Mouse (Mus musculus): ENCODE results near the gene Lpar2. TPM values are rescaled to one million over a fixed set of nuclear protein-coding genes. Genes with fewer than 3 reads are reported as not detected.

The Lpar2 gene
- polyA plus RNA-seq, 1 experiment from 2014 or later, result 0.57 TPM

GRCm38 (mm10) chr8:69864180-69864579 lies 42.0 kb downstream of the Lpar2 start:
- no peak overlapping the region for H3K27ac ChIP-seq (ENCODE audit: low read depth, low read length)
- H3K4me3 ChIP-seq (ENCODE audit: low read depth, low read length), result no peak overlapping the region
- no peak for ATAC-seq (replicated peaks; ENCODE audit: insufficient number of reproducible peaks, low FRiP score, low TSS enrichment)
- H3K36me3 ChIP-seq (ENCODE audit: control insufficient read depth, insufficient read depth, low read length), result no peaks in the 10 kb centered on the region
- H3K4me1 ChIP-seq (ENCODE audit: control insufficient read depth, insufficient read depth, low read length), result no peaks in the 10 kb centered on the region
- H3K27me3 ChIP-seq (ENCODE audit: control insufficient read depth, insufficient read depth, low read length), result no peaks in the 10 kb centered on the region
- no peaks in the 10 kb centered on the region for H3K9me3 ChIP-seq (replicated peaks; ENCODE audit: control insufficient read depth, low read length)
- 58% methylated on average over 5 of the region's 5 CpGs for WGBS (ENCODE audit: insufficient replicate concordance)
- no peak overlapping the region for H3K9ac ChIP-seq (ENCODE audit: low read depth, low read length)
- H3K4me2 ChIP-seq, result no peak overlapping the region

DNA sequence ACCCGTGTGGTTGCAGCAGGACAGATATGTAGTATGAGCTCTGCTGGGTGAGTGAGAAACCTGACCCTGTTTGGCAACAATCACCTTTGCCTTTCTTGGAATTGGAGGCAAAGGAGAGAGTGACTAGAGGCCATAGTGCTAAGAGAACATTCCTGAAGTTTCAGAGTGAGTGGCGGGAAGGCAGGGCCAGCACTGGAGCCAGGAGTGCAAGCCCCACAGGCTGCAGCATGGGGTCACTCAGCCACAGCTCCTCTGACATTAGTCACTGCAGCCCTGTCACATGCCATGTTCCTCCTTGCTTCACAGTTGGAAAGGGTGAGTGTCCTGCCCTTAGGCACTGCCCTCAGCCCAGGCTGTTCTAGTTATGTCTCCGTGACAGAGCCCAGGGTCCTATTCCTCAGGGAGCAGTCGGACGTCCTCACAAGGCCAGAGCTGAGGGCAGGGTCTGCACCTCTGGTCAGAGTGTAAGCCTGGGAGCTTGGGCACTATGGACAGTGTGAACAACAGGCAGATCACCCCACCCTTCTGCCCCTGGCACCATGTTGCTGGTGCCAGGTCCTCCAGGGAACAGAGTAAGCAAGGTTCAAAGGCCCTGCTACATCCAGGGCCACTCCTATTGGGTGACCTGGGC lies 45.6 kb downstream of the Lpar2 start:
- ATAC-seq (replicated peaks; ENCODE audit: insufficient number of reproducible peaks, low FRiP score, low TSS enrichment), result no peak
- Histone ChIP-seq H3K4me3 (ENCODE audit: low read depth, low read length) (no peak overlapping the region), H3K27me3 (ENCODE audit: control insufficient read depth, insufficient read depth, low read length) (peaks cover 7% of the 10 kb centered on the region), H3K27ac (ENCODE audit: low read depth, low read length) (no peak overlapping the region), H3K36me3 (ENCODE audit: control insufficient read depth, insufficient read depth, low read length) (no peaks in the 10 kb centered on the region), H3K4me2 (no peak overlapping the region), H3K9ac (ENCODE audit: low read depth, low read length) (no peak overlapping the region), H3K4me1 (ENCODE audit: control insufficient read depth, insufficient read depth, low read length) (no peaks in the 10 kb centered on the region), H3K9me3 (replicated peaks; ENCODE audit: control insufficient read depth, low read length) (no peaks in the 10 kb centered on the region)
- 58% methylated on average over 5 of the region's 5 CpGs for WGBS (ENCODE audit: insufficient replicate concordance)

GRCm38 (mm10) chr8:69870003-69870765 lies 48.0 kb downstream of the Lpar2 start:
- peaks cover 14% of the 10 kb centered on the region for H3K27me3 ChIP-seq (ENCODE audit: control insufficient read depth, insufficient read depth, low read length)
- ATAC-seq (replicated peaks; ENCODE audit: insufficient number of reproducible peaks, low FRiP score, low TSS enrichment), result no peak
- no peak overlapping the region for H3K9ac ChIP-seq (ENCODE audit: low read depth, low read length)
- no peaks in the 10 kb centered on the region for H3K4me1 ChIP-seq (ENCODE audit: control insufficient read depth, insufficient read depth, low read length)
- H3K9me3 ChIP-seq (replicated peaks; ENCODE audit: control insufficient read depth, low read length), result no peaks in the 10 kb centered on the region
- H3K27ac ChIP-seq (ENCODE audit: low read depth, low read length), result no peak overlapping the region
- no peaks in the 10 kb centered on the region for H3K36me3 ChIP-seq (ENCODE audit: control insufficient read depth, insufficient read depth, low read length)
- no peak overlapping the region for H3K4me3 ChIP-seq (ENCODE audit: low read depth, low read length)
- WGBS (ENCODE audit: insufficient replicate concordance), result 71% methylated on average over 11 of the region's 11 CpGs
- no peak overlapping the region for H3K4me2 ChIP-seq

DNA sequence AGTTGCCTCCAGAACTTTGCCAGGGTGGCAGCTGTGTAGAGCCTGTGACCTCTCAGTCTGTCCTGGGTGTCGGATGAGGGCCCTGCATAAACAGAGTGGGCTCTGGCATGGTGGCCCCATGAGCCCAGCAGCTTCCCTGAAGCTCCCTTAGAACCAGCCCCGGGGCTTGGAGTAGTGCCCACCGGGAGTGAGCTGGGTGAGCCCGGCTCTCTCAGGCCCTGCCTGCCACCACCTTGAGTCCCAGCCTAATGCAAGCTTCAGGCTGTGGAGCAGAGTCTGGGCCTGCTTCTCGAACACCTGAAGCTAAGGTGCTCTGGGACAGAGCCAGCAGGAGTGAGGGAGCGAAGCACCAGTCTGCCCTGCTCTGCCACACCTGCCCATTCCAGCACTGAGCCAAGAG lies 48.7 kb downstream of the Lpar2 start:
- no peaks in the 10 kb centered on the region for H3K36me3 ChIP-seq (ENCODE audit: control insufficient read depth, insufficient read depth, low read length)
- H3K27me3 ChIP-seq (ENCODE audit: control insufficient read depth, insufficient read depth, low read length), result peaks cover 14% of the 10 kb centered on the region
- no peak for ATAC-seq (replicated peaks; ENCODE audit: insufficient number of reproducible peaks, low FRiP score, low TSS enrichment)
- H3K9me3 ChIP-seq (replicated peaks; ENCODE audit: control insufficient read depth, low read length), result no peaks in the 10 kb centered on the region
- H3K9ac ChIP-seq (ENCODE audit: low read depth, low read length), result no peak overlapping the region
- H3K27ac ChIP-seq (ENCODE audit: low read depth, low read length), result no peak overlapping the region
- H3K4me3 ChIP-seq (ENCODE audit: low read depth, low read length), result no peak overlapping the region
- 82% methylated on average over 6 of the region's 6 CpGs for WGBS (ENCODE audit: insufficient replicate concordance)
- no peaks in the 10 kb centered on the region for H3K4me1 ChIP-seq (ENCODE audit: control insufficient read depth, insufficient read depth, low read length)
- H3K4me2 ChIP-seq, result no peak overlapping the region

- Histone ChIP-seq H3K4me1 (ENCODE audit: control insufficient read depth, insufficient read depth, low read length) (no peaks in the 10 kb centered on the region), H3K9ac (ENCODE audit: low read depth, low read length) (no peak overlapping the region), H3K4me3 (ENCODE audit: low read depth, low read length) (no peak overlapping the region), H3K27ac (ENCODE audit: low read depth, low read length) (no peak overlapping the region), H3K27me3 (ENCODE audit: control insufficient read depth, insufficient read depth, low read length) (peaks cover 27% of the 10 kb centered on the region), H3K9me3 (replicated peaks; ENCODE audit: control insufficient read depth, low read length) (no peaks in the 10 kb centered on the region), H3K36me3 (ENCODE audit: control insufficient read depth, insufficient read depth, low read length) (no peaks in the 10 kb centered on the region), H3K4me2 (no peak overlapping the region)
- WGBS (ENCODE audit: insufficient replicate concordance), result 8% methylated on average over 9 of the region's 9 CpGs
- no peak for ATAC-seq (replicated peaks; ENCODE audit: insufficient number of reproducible peaks, low FRiP score, low TSS enrichment)
Observed at GRCm38 (mm10) chr8:69874155-69874554, 51.9 kb downstream of the Lpar2 start.

GRCm38 (mm10) chr8:69874654-69875053 lies 52.4 kb downstream of the Lpar2 start:
- H3K36me3 ChIP-seq (ENCODE audit: control insufficient read depth, insufficient read depth, low read length), result no peaks in the 10 kb centered on the region
- H3K27me3 ChIP-seq (ENCODE audit: control insufficient read depth, insufficient read depth, low read length), result peaks cover 32% of the 10 kb centered on the region
- ATAC-seq (replicated peaks; ENCODE audit: insufficient number of reproducible peaks, low FRiP score, low TSS enrichment), result no peak
- H3K27ac ChIP-seq (ENCODE audit: low read depth, low read length), result no peak overlapping the region
- H3K4me1 ChIP-seq (ENCODE audit: control insufficient read depth, insufficient read depth, low read length), result no peaks in the 10 kb centered on the region
- H3K4me2 ChIP-seq, result no peak overlapping the region
- WGBS (ENCODE audit: insufficient replicate concordance), result 70% methylated on average over 13 of the region's 13 CpGs
- no peak overlapping the region for H3K9ac ChIP-seq (ENCODE audit: low read depth, low read length)
- no peak overlapping the region for H3K4me3 ChIP-seq (ENCODE audit: low read depth, low read length)
- no peaks in the 10 kb centered on the region for H3K9me3 ChIP-seq (replicated peaks; ENCODE audit: control insufficient read depth, low read length)

DNA sequence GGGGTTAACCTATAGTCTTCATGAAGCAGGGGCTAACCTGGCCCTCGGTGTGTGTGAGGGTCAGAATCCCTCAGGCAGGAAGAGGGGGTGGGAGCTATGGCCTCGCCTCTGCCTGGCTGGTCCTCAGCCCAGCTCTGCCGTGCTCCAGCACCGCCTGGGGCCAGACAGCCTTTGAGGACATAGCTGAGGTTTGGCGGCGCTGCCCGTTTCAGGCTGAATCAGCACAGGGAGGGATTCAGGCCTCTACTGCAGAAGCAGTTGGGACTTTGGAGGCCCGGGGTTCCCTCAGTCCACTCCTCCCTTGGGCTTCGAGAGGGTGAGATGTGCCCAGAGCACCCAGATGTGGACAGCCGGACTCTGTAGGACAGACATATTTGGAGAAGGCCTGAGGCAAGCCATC lies 53.9 kb downstream of the Lpar2 start:
- Histone ChIP-seq H3K9me3 (replicated peaks; ENCODE audit: control insufficient read depth, low read length) (no peaks in the 10 kb centered on the region), H3K4me2 (no peak overlapping the region), H3K36me3 (ENCODE audit: control insufficient read depth, insufficient read depth, low read length) (no peaks in the 10 kb centered on the region), H3K9ac (ENCODE audit: low read depth, low read length) (no peak overlapping the region), H3K27ac (ENCODE audit: low read depth, low read length) (no peak overlapping the region), H3K4me1 (ENCODE audit: control insufficient read depth, insufficient read depth, low read length) (peaks cover 2% of the 10 kb centered on the region; the same call in 1 of the 2 replicates), H3K4me3 (ENCODE audit: low read depth, low read length) (no peak overlapping the region), H3K27me3 (ENCODE audit: control insufficient read depth, insufficient read depth, low read length) (peaks cover 47% of the 10 kb centered on the region)
- WGBS (ENCODE audit: insufficient replicate concordance), result 42% methylated on average over 10 of the region's 10 CpGs
- no peak for ATAC-seq (replicated peaks; ENCODE audit: insufficient number of reproducible peaks, low FRiP score, low TSS enrichment)

- no peak for ATAC-seq (replicated peaks; ENCODE audit: insufficient number of reproducible peaks, low FRiP score, low TSS enrichment)
- Histone ChIP-seq H3K36me3 (ENCODE audit: control insufficient read depth, insufficient read depth, low read length) (no peaks in the 10 kb centered on the region), H3K9ac (ENCODE audit: low read depth, low read length) (no peak overlapping the region), H3K4me1 (ENCODE audit: control insufficient read depth, insufficient read depth, low read length) (peaks cover 9% of the 10 kb centered on the region; the same call in 1 of the 2 replicates), H3K27me3 (ENCODE audit: control insufficient read depth, insufficient read depth, low read length) (peaks cover 51% of the 10 kb centered on the region), H3K4me3 (ENCODE audit: low read depth, low read length) (no peak overlapping the region), H3K9me3 (replicated peaks; ENCODE audit: control insufficient read depth, low read length) (no peaks in the 10 kb centered on the region), H3K4me2 (no peak overlapping the region), H3K27ac (ENCODE audit: low read depth, low read length) (no peak overlapping the region)
- 65% methylated on average over 10 of the region's 10 CpGs for WGBS (ENCODE audit: insufficient replicate concordance)
Observed at GRCm38 (mm10) chr8:69876967-69877366, 54.7 kb downstream of the Lpar2 start.

GRCm38 (mm10) chr8:69877396-69877795 lies 55.2 kb downstream of the Lpar2 start:
- no peaks in the 10 kb centered on the region for H3K9me3 ChIP-seq (replicated peaks; ENCODE audit: control insufficient read depth, low read length)
- no peak for ATAC-seq (replicated peaks; ENCODE audit: insufficient number of reproducible peaks, low FRiP score, low TSS enrichment)
- no peak overlapping the region for H3K4me3 ChIP-seq (ENCODE audit: low read depth, low read length)
- peaks cover 9% of the 10 kb centered on the region; the same call in 1 of the 2 replicates for H3K4me1 ChIP-seq (ENCODE audit: control insufficient read depth, insufficient read depth, low read length)
- no peak overlapping the region for H3K9ac ChIP-seq (ENCODE audit: low read depth, low read length)
- H3K27ac ChIP-seq (ENCODE audit: low read depth, low read length), result no peak overlapping the region
- H3K27me3 ChIP-seq (ENCODE audit: control insufficient read depth, insufficient read depth, low read length), result peaks cover 54% of the 10 kb centered on the region
- H3K4me2 ChIP-seq, result no peak overlapping the region
- 88% methylated on average over 4 of the region's 4 CpGs for WGBS (ENCODE audit: insufficient replicate concordance)
- H3K36me3 ChIP-seq (ENCODE audit: control insufficient read depth, insufficient read depth, low read length), result no peaks in the 10 kb centered on the region

Data from heart, embryonic 11.5 days (tissue).